Mouse (Mus musculus) monocyte, adult 2 months (primary cell): ENCODE results near the gene Gm20388.
A peak's percentile ranks its signal among the peaks of the same experiment; 100 is the strongest.

ENCODE experiments used
- DNase-seq, 2 experiments: peaks; one replicate each; pipeline ENCODE4 v3.0.0; 2022; ENCODE audit warnings: low spot score in 2 of 2, low read depth in 1 of 2

Gm20388 gene

GRCm38 (mm10) chr8:122143231-122143630, 2232.6 kb downstream of the Gm20388 start:
- DNase-seq, result no peak

- no peak for DNase-seq
These were observed 2234.2 kb downstream of the Gm20388 start for GRCm38 (mm10) chr8:122144729-122145311.

GRCm38 (mm10) chr8:122149045-122149444, 2238.4 kb downstream of the Gm20388 start:
- DNase-seq, result no peak

- no peak for DNase-seq
These were observed 2239.0 kb downstream of the Gm20388 start for GRCm38 (mm10) chr8:122149606-122150005.

- DNase-seq, result no peak
These were observed 2240.9 kb downstream of the Gm20388 start for GRCm38 (mm10) chr8:122151541-122151940.

- DNase-seq, result no peak
These were observed 2244.5 kb downstream of the Gm20388 start for GRCm38 (mm10) chr8:122155082-122155643.

GRCm38 (mm10) chr8:122155964-122156363, 2245.3 kb downstream of the Gm20388 start:
- no peak for DNase-seq

- DNase-seq, result no peak
These were observed 2247.0 kb downstream of the Gm20388 start for GRCm38 (mm10) chr8:122157689-122158088.

GRCm38 (mm10) chr8:122160165-122160564, 2249.5 kb downstream of the Gm20388 start:
- DNase-seq, result no peak

- DNase-seq, result peak in 1 of 2 experiments; percentile 40
These were observed 2252.4 kb downstream of the Gm20388 start for GRCm38 (mm10) chr8:122162992-122163391.

- no peak for DNase-seq
These were observed 2256.7 kb downstream of the Gm20388 start for GRCm38 (mm10) chr8:122167204-122167860.

- no peak for DNase-seq
These were observed 2258.8 kb downstream of the Gm20388 start for GRCm38 (mm10) chr8:122169446-122169845.

GRCm38 (mm10) chr8:122171823-122172222, 2261.2 kb downstream of the Gm20388 start:
- DNase-seq, result no peak

GRCm38 (mm10) chr8:122174133-122174930, 2263.7 kb downstream of the Gm20388 start:
- no peak for DNase-seq

- DNase-seq, result no peak
These were observed 2267.8 kb downstream of the Gm20388 start for GRCm38 (mm10) chr8:122178392-122178890.

GRCm38 (mm10) chr8:122179354-122179753, 2268.7 kb downstream of the Gm20388 start:
- no peak for DNase-seq

- DNase-seq, result no peak
These were observed 2269.5 kb downstream of the Gm20388 start for GRCm38 (mm10) chr8:122180116-122180515.

- no peak for DNase-seq
These were observed 2270.8 kb downstream of the Gm20388 start for GRCm38 (mm10) chr8:122181414-122181813.

- no peak for DNase-seq
These were observed 2271.3 kb downstream of the Gm20388 start for GRCm38 (mm10) chr8:122181991-122182390.

GRCm38 (mm10) chr8:122186363-122186974, 2275.8 kb downstream of the Gm20388 start:
- no peak for DNase-seq

GRCm38 (mm10) chr8:122187271-122187670, 2276.6 kb downstream of the Gm20388 start:
- DNase-seq, result no peak
